Mouse (Mus musculus): ENCODE results near the gene Cdc42ep5. TPM values are rescaled to one million over a fixed set of nuclear protein-coding genes. Genes with fewer than 3 reads are reported as not detected.
A peak's percentile ranks its signal among the peaks of the same experiment; 100 is the strongest.

The Cdc42ep5 gene
- polyA plus RNA-seq, 1 experiment from 2014 or later: 126 TPM

GRCm38 (mm10) chr7:4147371-4147770 is 17.3 kb downstream of the Cdc42ep5 start:
- no peak for TF ChIP-seq CTCF (IDR thresholded peaks at IDR 0.05; ENCODE audit: low read depth)
- peak overlapping the region; percentile 22; the same call in 1 of the 2 replicates for H3K9ac ChIP-seq (ENCODE audit: low read depth, low read length)
- H3K9me3 ChIP-seq (ENCODE audit: control insufficient read depth): no peaks in the 10 kb centered on the region
- H3K4me2 ChIP-seq (replicated peaks; ENCODE audit: low read depth): peak overlapping the region; percentile 88
- peak overlapping the region; percentile 100 for H3K27ac ChIP-seq (ENCODE audit: low read depth, low read length)
- peaks cover 54% of the 10 kb centered on the region for H3K36me3 ChIP-seq (ENCODE audit: control insufficient read depth, insufficient read depth)
- no peaks in the 10 kb centered on the region for H3K27me3 ChIP-seq (replicated peaks; ENCODE audit: control insufficient read depth, insufficient read depth, low read length)
- 52% methylated on average over 16 of the region's 20 CpGs for WGBS
- peaks cover 7% of the 10 kb centered on the region for H3K4me1 ChIP-seq (replicated peaks; ENCODE audit: control insufficient read depth, insufficient read depth, low read length)
- peak; percentile 10; the same call in 1 of the 2 replicates for ATAC-seq
- 0 out of 2 replicates have a peak overlapping the region, but pooled peaks have one; percentile 68 for H3K4me3 ChIP-seq (ENCODE audit: low read depth, low read length)

GRCm38 (mm10) chr7:4146241-4147180 is 18.1 kb downstream of the Cdc42ep5 start:
- no peak for TF ChIP-seq CTCF (IDR thresholded peaks at IDR 0.05; ENCODE audit: low read depth)
- ATAC-seq: no peak
- Histone ChIP-seq H3K36me3 (ENCODE audit: control insufficient read depth, insufficient read depth) (peaks cover 62% of the 10 kb centered on the region), H3K4me2 (replicated peaks; ENCODE audit: low read depth) (peak overlapping the region; percentile 88), H3K9ac (ENCODE audit: low read depth, low read length) (0 out of 2 replicates have a peak overlapping the region, but pooled peaks have one; percentile 7), H3K4me3 (ENCODE audit: low read depth, low read length) (no peak overlapping the region), H3K9me3 (ENCODE audit: control insufficient read depth) (no peaks in the 10 kb centered on the region), H3K4me1 (replicated peaks; ENCODE audit: control insufficient read depth, insufficient read depth, low read length) (peaks cover 7% of the 10 kb centered on the region), H3K27ac (ENCODE audit: low read depth, low read length) (peak overlapping the region; percentile 100), H3K27me3 (replicated peaks; ENCODE audit: control insufficient read depth, insufficient read depth, low read length) (no peaks in the 10 kb centered on the region)
- WGBS: 76% methylated on average over 23 of the region's 23 CpGs

- Histone ChIP-seq H3K4me1 (replicated peaks; ENCODE audit: control insufficient read depth, insufficient read depth, low read length) (peaks cover 7% of the 10 kb centered on the region; the same call in 1 of the 2 replicates), H3K27me3 (replicated peaks; ENCODE audit: control insufficient read depth, insufficient read depth, low read length) (no peaks in the 10 kb centered on the region), H3K4me3 (ENCODE audit: low read depth, low read length) (no peak overlapping the region), H3K27ac (ENCODE audit: low read depth, low read length) (peak overlapping the region; percentile 100; the same call in 1 of the 2 replicates), H3K9me3 (ENCODE audit: control insufficient read depth) (no peaks in the 10 kb centered on the region), H3K36me3 (ENCODE audit: control insufficient read depth, insufficient read depth) (peaks cover 67% of the 10 kb centered on the region), H3K4me2 (replicated peaks; ENCODE audit: low read depth) (no peak overlapping the region), H3K9ac (ENCODE audit: low read depth, low read length) (no peak overlapping the region)
- WGBS: 62% methylated on average over 6 of the region's 6 CpGs
- no peak for ATAC-seq
- TF ChIP-seq CTCF (IDR thresholded peaks at IDR 0.05; ENCODE audit: low read depth): peak; percentile 91
Measured at GRCm38 (mm10) chr7:4145552-4146190, 19.0 kb downstream of the Cdc42ep5 start.

GRCm38 (mm10) chr7:4144766-4145551 is 19.7 kb downstream of the Cdc42ep5 start:
- H3K27me3 ChIP-seq (replicated peaks; ENCODE audit: control insufficient read depth, insufficient read depth, low read length): no peaks in the 10 kb centered on the region
- peaks cover 7% of the 10 kb centered on the region; the same call in 1 of the 2 replicates for H3K4me1 ChIP-seq (replicated peaks; ENCODE audit: control insufficient read depth, insufficient read depth, low read length)
- no peak overlapping the region for H3K9ac ChIP-seq (ENCODE audit: low read depth, low read length)
- no peak overlapping the region for H3K4me2 ChIP-seq (replicated peaks; ENCODE audit: low read depth)
- H3K27ac ChIP-seq (ENCODE audit: low read depth, low read length): peak overlapping the region; percentile 11; the same call in 1 of the 2 replicates
- no peaks in the 10 kb centered on the region for H3K9me3 ChIP-seq (ENCODE audit: control insufficient read depth)
- WGBS: 93% methylated on average over 20 of the region's 20 CpGs
- no peak for TF ChIP-seq CTCF (IDR thresholded peaks at IDR 0.05; ENCODE audit: low read depth)
- no peak overlapping the region for H3K4me3 ChIP-seq (ENCODE audit: low read depth, low read length)
- ATAC-seq: no peak
- H3K36me3 ChIP-seq (ENCODE audit: control insufficient read depth, insufficient read depth): peaks cover 72% of the 10 kb centered on the region

- TF ChIP-seq CTCF (IDR thresholded peaks at IDR 0.05; ENCODE audit: low read depth): no peak
- H3K9me3 ChIP-seq (ENCODE audit: control insufficient read depth): no peaks in the 10 kb centered on the region
- H3K4me2 ChIP-seq (replicated peaks; ENCODE audit: low read depth): no peak overlapping the region
- no peaks in the 10 kb centered on the region for H3K27me3 ChIP-seq (replicated peaks; ENCODE audit: control insufficient read depth, insufficient read depth, low read length)
- whole genome bisulfite sequencing: 93% methylated on average over 13 of the region's 13 CpGs
- peaks cover 7% of the 10 kb centered on the region; the same call in 1 of the 2 replicates for H3K4me1 ChIP-seq (replicated peaks; ENCODE audit: control insufficient read depth, insufficient read depth, low read length)
- H3K27ac ChIP-seq (ENCODE audit: low read depth, low read length): no peak overlapping the region; the same call in 1 of the 2 replicates
- H3K9ac ChIP-seq (ENCODE audit: low read depth, low read length): no peak overlapping the region
- peaks cover 82% of the 10 kb centered on the region for H3K36me3 ChIP-seq (ENCODE audit: control insufficient read depth, insufficient read depth)
- no peak for ATAC-seq
- no peak overlapping the region for H3K4me3 ChIP-seq (ENCODE audit: low read depth, low read length)
Measured at GRCm38 (mm10) chr7:4144046-4144445, 20.6 kb downstream of the Cdc42ep5 start.

Measured in intestine, postnatal 0 days (tissue).